In the genomic region with DNA sequence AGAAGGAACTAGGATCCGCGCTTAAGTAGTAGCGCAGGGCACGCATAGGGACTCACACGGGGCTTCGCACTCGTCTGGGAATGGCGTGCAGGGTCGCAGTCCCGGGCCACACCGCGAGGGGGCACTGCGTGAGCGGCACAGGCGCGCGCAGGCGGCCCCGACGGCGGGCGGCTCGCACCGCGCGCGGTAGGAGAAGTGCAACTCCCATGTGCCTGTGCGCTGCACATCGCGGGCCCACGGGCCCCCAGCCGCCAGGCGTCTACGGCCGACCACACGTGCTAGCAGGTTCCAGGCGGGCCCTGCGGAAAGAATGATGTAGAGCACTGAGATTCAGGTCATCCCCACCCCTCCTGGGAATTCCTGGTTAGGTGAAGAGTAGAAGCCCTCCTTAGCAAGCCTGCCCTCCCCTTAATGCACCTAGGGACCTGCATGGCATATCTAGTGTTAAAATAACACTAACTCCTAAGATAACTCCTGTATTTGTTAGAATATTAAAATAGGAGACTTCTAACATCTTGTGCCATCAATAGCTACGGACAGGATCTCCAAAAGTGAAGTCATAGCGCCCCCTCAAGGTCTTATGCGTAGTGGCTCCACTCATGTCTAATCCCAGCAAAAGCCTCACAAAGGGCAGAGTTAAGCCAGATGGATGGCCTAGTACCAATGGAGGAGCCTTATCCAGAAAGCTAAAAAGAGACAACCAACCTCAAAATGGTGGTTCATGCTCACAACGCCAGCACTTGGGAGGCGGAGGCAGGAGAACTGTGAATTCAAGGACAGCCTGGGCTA, we compare ENCODE assay signal across 7 mouse cellular contexts. TPM values are rescaled to one million over a fixed set of nuclear protein-coding genes. Genes with fewer than 3 reads are reported as not detected.
DNase-seq lines count a peak whose midpoint lies in the region; ATAC-seq lines count a peak whose summit lies in the region.

No protein-coding gene starts in this region.

- H3K36me3 ChIP-seq in heart, embryonic 16.5 days (ENCODE audit: control insufficient read depth, insufficient read depth): no peaks in the 10 kb centered on the region
- H3K36me3 ChIP-seq in stomach, embryonic 15.5 days: no peaks in the 10 kb centered on the region

- peaks cover 11% of the 10 kb centered on the region for H3K4me1 ChIP-seq in heart, embryonic 16.5 days (ENCODE audit: control insufficient read depth, insufficient read depth, low read length)
- H3K4me1 ChIP-seq in stomach, embryonic 15.5 days: peaks cover 24% of the 10 kb centered on the region; the same call in 1 of the 2 replicates

- H3K4me3 ChIP-seq in heart, embryonic 16.5 days (ENCODE audit: low read length): no peak overlapping the region
- 0 out of 2 replicates have a peak overlapping the region, but pooled peaks have one; percentile 13 for H3K4me3 ChIP-seq in stomach, embryonic 15.5 days (replicated peaks)

- no peak overlapping the region for H3K9ac ChIP-seq in heart, embryonic 16.5 days (ENCODE audit: low read length)
- H3K9ac ChIP-seq in stomach, embryonic 15.5 days: no peak overlapping the region

- H3K9me3 ChIP-seq in heart, embryonic 16.5 days (replicated peaks; ENCODE audit: control insufficient read depth, low read length): no peaks in the 10 kb centered on the region
- H3K9me3 ChIP-seq in stomach, embryonic 15.5 days: no peaks in the 10 kb centered on the region

- peak; percentile 80 for DNase-seq in 416B (ENCODE audit: low read depth)
- DNase-seq in CD4-positive helper T cell, adult 2 months (ENCODE audit: low read depth, low spot score): peak; percentile 44
- peak; percentile 49 to 73 for DNase-seq in cerebellum, postnatal 25 days
- DNase-seq in kidney, postnatal 4 days: peak; percentile 61 to 72
- DNase-seq in lung, postnatal 36 days: peak; percentile 72

- ATAC-seq in heart, embryonic 16.5 days (replicated peaks; ENCODE audit: extremely low read depth, insufficient read depth, low FRiP score): 0 out of 2 replicates have a peak, but pooled peaks have one; percentile 29
- no peak for ATAC-seq in stomach, embryonic 15.5 days (ENCODE audit: insufficient read depth, low FRiP score, low read depth)

- WGBS in heart, embryonic 16.5 days: 32% methylated on average over 43 of the region's 43 CpGs
- WGBS in stomach, embryonic 15.5 days: 21% methylated on average over 43 of the region's 43 CpGs

- peaks cover 79% of the 10 kb centered on the region for H3K27me3 ChIP-seq in heart, embryonic 16.5 days (ENCODE audit: control insufficient read depth, insufficient read depth, low read length)
- H3K27me3 ChIP-seq in stomach, embryonic 15.5 days (replicated peaks): peaks cover 65% of the 10 kb centered on the region

- peak overlapping the region; percentile 13; the same call in 1 of the 2 replicates for H3K4me2 ChIP-seq in heart, embryonic 16.5 days (ENCODE audit: low read depth, low read length)
- peak overlapping the region; percentile 33 for H3K4me2 ChIP-seq in stomach, embryonic 15.5 days

- no peak overlapping the region for H3K27ac ChIP-seq in heart, embryonic 16.5 days (ENCODE audit: low read length)
- H3K27ac ChIP-seq in stomach, embryonic 15.5 days: no peak overlapping the region

RNA-seq across cellular contexts. Expression of gene Dll3, which starts 3.0 kb away (rescaled TPM):
- 0.16 and 0.17 TPM in 2 replicates for polyA plus RNA-seq in heart, embryonic 16.5 days (2015; fragmentation: Nextera tagmentation; extraction: Ambion mirVana)
- 3.8 and 3.9 TPM in 2 replicates for polyA plus RNA-seq in stomach, embryonic 15.5 days (2015; fragmentation: Nextera tagmentation; extraction: Ambion mirVana)

RNA-seq across cellular contexts. Expression of gene Selenov, which starts 8.0 kb away (rescaled TPM):
- not detected in 2 replicates for polyA plus RNA-seq in heart, embryonic 16.5 days (2015; fragmentation: Nextera tagmentation; extraction: Ambion mirVana)
- 0.30 and 0.59 TPM in 2 replicates for polyA plus RNA-seq in stomach, embryonic 15.5 days (2015; fragmentation: Nextera tagmentation; extraction: Ambion mirVana)

RNA-seq across cellular contexts. Expression of gene Timm50, which starts 12.8 kb away (rescaled TPM):
- 130 and 132 TPM in 2 replicates for polyA plus RNA-seq in heart, embryonic 16.5 days (2015; fragmentation: Nextera tagmentation; extraction: Ambion mirVana)
- polyA plus RNA-seq in stomach, embryonic 15.5 days (2015; fragmentation: Nextera tagmentation; extraction: Ambion mirVana): 137 and 138 TPM in 2 replicates

RNA-seq across cellular contexts. Expression of gene Eid2b, which starts 21.5 kb away (rescaled TPM):
- 6.6 and 7.3 TPM in 2 replicates for polyA plus RNA-seq in heart, embryonic 16.5 days (2015; fragmentation: Nextera tagmentation; extraction: Ambion mirVana)
- polyA plus RNA-seq in stomach, embryonic 15.5 days (2015; fragmentation: Nextera tagmentation; extraction: Ambion mirVana): 11.5 and 12.0 TPM in 2 replicates

RNA-seq across cellular contexts. Expression of gene Eid2, which starts 31.4 kb away (rescaled TPM):
- 0.68 and 0.94 TPM in 2 replicates for polyA plus RNA-seq in heart, embryonic 16.5 days (2015; fragmentation: Nextera tagmentation; extraction: Ambion mirVana)
- polyA plus RNA-seq in stomach, embryonic 15.5 days (2015; fragmentation: Nextera tagmentation; extraction: Ambion mirVana): 8.2 and 8.6 TPM in 2 replicates
